Mouse (Mus musculus): ENCODE measurements around the gene Gimap4.

- no peak for TF ChIP-seq POLR2A (IDR thresholded peaks at IDR 0.05; ENCODE audit: control insufficient read depth, low read depth, low read length)
- TF ChIP-seq CTCF (IDR thresholded peaks at IDR 0.05; ENCODE audit: control insufficient read depth, insufficient read depth, insufficient replicate concordance, low read depth, low read length): no peak
These were observed 14.8 kb upstream of the Gimap4 start for GRCm38 (mm10) chr6:48669446-48669969.

Measured in testis, adult 2 months (tissue).